In the genomic region with DNA sequence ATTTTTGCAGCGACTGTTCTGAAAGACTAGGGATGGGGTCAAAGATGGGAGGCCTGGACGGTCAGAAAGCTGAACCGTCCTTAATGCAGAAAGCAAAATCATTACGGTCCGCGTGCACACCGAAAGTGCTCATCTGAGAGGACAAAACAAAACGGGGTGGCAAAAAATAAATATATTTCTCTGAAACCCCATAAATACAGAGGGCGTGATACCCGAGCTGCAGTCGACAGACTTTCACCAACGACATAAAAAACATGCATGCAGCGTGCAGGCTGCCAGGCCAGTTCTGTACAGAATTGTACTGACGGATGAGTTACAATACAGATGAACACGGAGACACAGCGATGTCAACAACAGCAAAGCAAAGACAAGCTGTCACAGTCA, we compare ENCODE assay signal across 13 mouse cellular contexts. TPM values are rescaled to one million over a fixed set of nuclear protein-coding genes. Genes with fewer than 3 reads are reported as not detected.
DNase-seq lines count a peak whose midpoint lies in the region; ATAC-seq and TF ChIP-seq lines count a peak whose summit lies in the region.
"Had no signal": no experiment of that assay in that cellular context is flagged by ENCODE, and none has a peak within 500 bp of the region (broad histone marks: within the 10 kb centered on the region; RNA-seq: fewer than 3 reads in every experiment).

No protein-coding gene starts in this region.

- DNase-seq in thymus, adult 2 months, result no peak
- DNase-seq in frontal cortex, postnatal 10 days (ENCODE audit: low spot score in 2 of 2), result no peak
- no peak for DNase-seq in kidney, postnatal 36 days
- DNase-seq: heart, postnatal 10 days; spleen, adult 18-20 months had no signal

- H3K4me2 ChIP-seq in kidney, embryonic 16.5 days (replicated peaks; ENCODE audit: low read depth, low read length), result peak overlapping the region; percentile 60; the same call in 1 of the 2 replicates
- H3K4me2 ChIP-seq in kidney, embryonic 15.5 days, result no peak overlapping the region
- H3K4me2 ChIP-seq in embryonic facial prominence, embryonic 15.5 days (replicated peaks), result peak overlapping the region; percentile 74; the same call in 1 of the 2 replicates
- H3K4me2 ChIP-seq in hindbrain, embryonic 16.5 days (ENCODE audit: low read length), result peak overlapping the region; percentile 67
- peak overlapping the region; percentile 86 for H3K4me2 ChIP-seq in neural tube, embryonic 13.5 days

- H3K9ac ChIP-seq in kidney, embryonic 16.5 days (replicated peaks; ENCODE audit: low read length), result no peak overlapping the region
- H3K9ac ChIP-seq in kidney, embryonic 15.5 days, result no peak overlapping the region
- no peak overlapping the region for H3K9ac ChIP-seq in embryonic facial prominence, embryonic 15.5 days
- peak overlapping the region; percentile 75 for H3K9ac ChIP-seq in hindbrain, embryonic 16.5 days (ENCODE audit: low read depth, low read length)
- H3K9ac ChIP-seq in neural tube, embryonic 13.5 days, result peak overlapping the region; percentile 79
- H3K9ac ChIP-seq: liver, embryonic 14.5 days had no signal

- H3K27me3 ChIP-seq in kidney, embryonic 16.5 days (ENCODE audit: insufficient read depth, low read length), result peaks cover 32% of the 10 kb centered on the region
- peaks cover 52% of the 10 kb centered on the region for H3K27me3 ChIP-seq in kidney, embryonic 15.5 days
- peaks cover 13% of the 10 kb centered on the region for H3K27me3 ChIP-seq in embryonic facial prominence, embryonic 15.5 days
- H3K27me3 ChIP-seq in hindbrain, embryonic 16.5 days (replicated peaks; ENCODE audit: control insufficient read depth, insufficient read depth, low read length), result no peaks in the 10 kb centered on the region; the same call in 1 of the 2 replicates
- peaks cover 7% of the 10 kb centered on the region for H3K27me3 ChIP-seq in neural tube, embryonic 13.5 days
- peaks cover 4% of the 10 kb centered on the region; the same call in 1 of the 2 replicates for H3K27me3 ChIP-seq in thymus, adult 2 months (ENCODE audit: control insufficient read depth, insufficient read depth, low read length)
- H3K27me3 ChIP-seq: CH12.LX had no signal

- no peak overlapping the region for H3K4me3 ChIP-seq in kidney, embryonic 16.5 days (ENCODE audit: low read length)
- H3K4me3 ChIP-seq in kidney, embryonic 15.5 days (replicated peaks), result no peak overlapping the region
- peak overlapping the region; percentile 45 for H3K4me3 ChIP-seq in embryonic facial prominence, embryonic 15.5 days (replicated peaks)
- H3K4me3 ChIP-seq in hindbrain, embryonic 16.5 days (ENCODE audit: low read length), result peak overlapping the region; percentile 48
- H3K4me3 ChIP-seq in neural tube, embryonic 13.5 days, result peak overlapping the region; percentile 55
- H3K4me3 ChIP-seq in thymus, adult 2 months (ENCODE audit: control insufficient read depth, insufficient read depth, low read length), result no peak overlapping the region
- H3K4me3 ChIP-seq: myocyte had no signal

- no peak for ATAC-seq in kidney, embryonic 16.5 days (ENCODE audit: low FRiP score, low TSS enrichment)
- ATAC-seq in kidney, embryonic 15.5 days (replicated peaks; ENCODE audit: low FRiP score), result no peak
- ATAC-seq in embryonic facial prominence, embryonic 15.5 days (ENCODE audit: insufficient number of reproducible peaks, low FRiP score, low TSS enrichment, low read depth), result no peak
- no peak for ATAC-seq in hindbrain, embryonic 16.5 days
- ATAC-seq in neural tube, embryonic 13.5 days (ENCODE audit: low read depth), result no peak

- peaks cover 22% of the 10 kb centered on the region for H3K4me1 ChIP-seq in kidney, embryonic 16.5 days (ENCODE audit: insufficient read depth, low read length)
- H3K4me1 ChIP-seq in kidney, embryonic 15.5 days, result peaks cover 33% of the 10 kb centered on the region
- H3K4me1 ChIP-seq in embryonic facial prominence, embryonic 15.5 days, result peaks cover 12% of the 10 kb centered on the region; the same call in 1 of the 2 replicates
- peaks cover 12% of the 10 kb centered on the region for H3K4me1 ChIP-seq in hindbrain, embryonic 16.5 days (ENCODE audit: control insufficient read depth, insufficient read depth, low read depth, low read length)
- H3K4me1 ChIP-seq in neural tube, embryonic 13.5 days (replicated peaks), result peaks cover 48% of the 10 kb centered on the region
- no peaks in the 10 kb centered on the region for H3K4me1 ChIP-seq in thymus, adult 2 months (replicated peaks; ENCODE audit: control insufficient read depth, insufficient read depth, low read length)

- no peak for TF ChIP-seq POLR2A in thymus, adult 2 months (IDR thresholded peaks at IDR 0.05; ENCODE audit: control insufficient read depth, extremely low read depth, insufficient read depth, low read length, poor library complexity)

- H3K36me3 ChIP-seq in kidney, embryonic 16.5 days (ENCODE audit: insufficient read depth, low read length), result no peaks in the 10 kb centered on the region
- no peaks in the 10 kb centered on the region for H3K36me3 ChIP-seq in kidney, embryonic 15.5 days
- H3K36me3 ChIP-seq in embryonic facial prominence, embryonic 15.5 days, result no peaks in the 10 kb centered on the region
- H3K36me3 ChIP-seq in hindbrain, embryonic 16.5 days (ENCODE audit: control insufficient read depth, insufficient read depth, low read length), result no peaks in the 10 kb centered on the region
- no peaks in the 10 kb centered on the region for H3K36me3 ChIP-seq in neural tube, embryonic 13.5 days
- H3K36me3 ChIP-seq in thymus, adult 2 months (ENCODE audit: control insufficient read depth, insufficient read depth, low read length), result no peaks in the 10 kb centered on the region

- TF ChIP-seq CTCF in thymus, adult 2 months (IDR thresholded peaks at IDR 0.05; ENCODE audit: borderline replicate concordance, control insufficient read depth, extremely low read depth, insufficient read depth, low read length, poor library complexity), result no peak

- H3K27ac ChIP-seq in kidney, embryonic 16.5 days (ENCODE audit: low read length), result no peak overlapping the region
- no peak overlapping the region for H3K27ac ChIP-seq in kidney, embryonic 15.5 days
- H3K27ac ChIP-seq in embryonic facial prominence, embryonic 15.5 days (replicated peaks), result no peak overlapping the region
- H3K27ac ChIP-seq in hindbrain, embryonic 16.5 days (ENCODE audit: low read depth, low read length), result peak overlapping the region; percentile 44; the same call in 1 of the 2 replicates
- no peak overlapping the region for H3K27ac ChIP-seq in neural tube, embryonic 13.5 days (replicated peaks)
- no peak overlapping the region for H3K27ac ChIP-seq in thymus, adult 2 months (ENCODE audit: control insufficient read depth, insufficient read depth, low read length)
- H3K27ac ChIP-seq: liver, embryonic 14.5 days had no signal

- 65% methylated on average over 16 of the region's 16 CpGs for WGBS in kidney, embryonic 16.5 days
- WGBS in kidney, embryonic 15.5 days, result 63% methylated on average over 16 of the region's 16 CpGs
- 49% methylated on average over 16 of the region's 16 CpGs for WGBS in embryonic facial prominence, embryonic 15.5 days
- 43% methylated on average over 16 of the region's 16 CpGs for WGBS in hindbrain, embryonic 16.5 days
- 50% methylated on average over 16 of the region's 16 CpGs for WGBS in neural tube, embryonic 13.5 days
- WGBS in thymus, adult 2 months, result 76% methylated on average over 16 of the region's 16 CpGs

- H3K9me3 ChIP-seq in kidney, embryonic 16.5 days (ENCODE audit: low read length), result no peaks in the 10 kb centered on the region
- H3K9me3 ChIP-seq in kidney, embryonic 15.5 days (replicated peaks), result no peaks in the 10 kb centered on the region
- H3K9me3 ChIP-seq in embryonic facial prominence, embryonic 15.5 days (replicated peaks), result no peaks in the 10 kb centered on the region
- H3K9me3 ChIP-seq in hindbrain, embryonic 16.5 days (ENCODE audit: control insufficient read depth, low read length), result no peaks in the 10 kb centered on the region
- H3K9me3 ChIP-seq in neural tube, embryonic 13.5 days, result no peaks in the 10 kb centered on the region

RNA-seq across cellular contexts. Expression of gene Lrrtm3, which starts 3.9 kb away (rescaled TPM):
- polyA plus RNA-seq in kidney, embryonic 16.5 days (2015; fragmentation: Nextera tagmentation; extraction: Ambion mirVana), result 0.35 and 0.53 TPM in 2 replicates
- 0.61 and 0.71 TPM in 2 replicates for polyA plus RNA-seq in kidney, embryonic 15.5 days (2015; fragmentation: Nextera tagmentation; extraction: Ambion mirVana)
- polyA plus RNA-seq in embryonic facial prominence, embryonic 15.5 days (2015; fragmentation: Nextera tagmentation; extraction: Ambion mirVana), result 10.3 and 11.5 TPM in 2 replicates
- 41.3 and 45.7 TPM in 2 replicates for polyA plus RNA-seq in hindbrain, embryonic 16.5 days (2015; fragmentation: Nextera tagmentation; extraction: Ambion mirVana)
- 20.1 and 21.0 TPM in 2 replicates for polyA plus RNA-seq in neural tube, embryonic 13.5 days (2015; fragmentation: Nextera tagmentation; extraction: Ambion mirVana)
- polyA plus RNA-seq in thymus, adult 2 months (2012; rRNA removed), result not detected in 2 replicates

Comparison
In these comparisons a context has a peak if more than half of its experiments do, and no peak if none do; other contexts are left out.
1. H3K4me3 ChIP-seq: peak in embryonic facial prominence, embryonic 15.5 days (single experiment), hindbrain, embryonic 16.5 days (single experiment) and neural tube, embryonic 13.5 days (single experiment); none in kidney, embryonic 16.5 days (single experiment), kidney, embryonic 15.5 days (single experiment) and thymus, adult 2 months (single experiment).
2. H3K9ac ChIP-seq: peak in hindbrain, embryonic 16.5 days (single experiment) and neural tube, embryonic 13.5 days (single experiment); none in kidney, embryonic 16.5 days (single experiment), kidney, embryonic 15.5 days (single experiment) and embryonic facial prominence, embryonic 15.5 days (single experiment).